Mouse (Mus musculus) embryonic fibroblast, embryonic 13.5 days (primary cell): ENCODE measurements around the gene Wfdc15a.

Experiments
- CTCF ChIP-seq: IDR thresholded peaks from 2 replicates; pipeline ENCODE4 v1.5.1; 2011; ENCODE audit warnings: mild to moderate bottlenecking, control low read depth, low read length, moderate library complexity, borderline replicate concordance; ENCODE audit not compliant: insufficient read depth
- POLR2A ChIP-seq: IDR thresholded peaks from 2 replicates; pipeline ENCODE4 v1.6.1; 2011; ENCODE audit warnings: low read depth, mild to moderate bottlenecking, control low read depth, low read length, moderate library complexity

- TF ChIP-seq POLR2A (no peak), CTCF (no peak)
These were observed 6.7 kb upstream of the Wfdc15a start for GRCm38 (mm10) chr2:164206676-164207075.
